Mouse (Mus musculus): ENCODE data around the gene Hspb7. TPM values are rescaled to one million over a fixed set of nuclear protein-coding genes. Genes with fewer than 3 reads are reported as not detected.
A peak's percentile ranks its signal among the peaks of the same experiment; 100 is the strongest.

Gene Hspb7
- polyA plus RNA-seq, 1 experiment from 2014 or later, result 8.0 TPM

- no peaks in the 10 kb centered on the region for H3K36me3 ChIP-seq (ENCODE audit: control insufficient read depth, insufficient read depth)
- no peaks in the 10 kb centered on the region for H3K9me3 ChIP-seq (ENCODE audit: control insufficient read depth)
- H3K9ac ChIP-seq (ENCODE audit: low read depth, low read length), result no peak overlapping the region
- H3K4me1 ChIP-seq (replicated peaks; ENCODE audit: control insufficient read depth, insufficient read depth, low read length), result no peaks in the 10 kb centered on the region
- no peaks in the 10 kb centered on the region for H3K27me3 ChIP-seq (replicated peaks; ENCODE audit: control insufficient read depth, insufficient read depth, low read length)
- no peak overlapping the region for H3K4me2 ChIP-seq (replicated peaks; ENCODE audit: low read depth)
- no peak overlapping the region for H3K4me3 ChIP-seq (ENCODE audit: low read depth, low read length)
- ATAC-seq, result no peak
- 57% methylated on average over 12 of the region's 12 CpGs for WGBS
- TF ChIP-seq CTCF (IDR thresholded peaks at IDR 0.05; ENCODE audit: low read depth), result no peak
- H3K27ac ChIP-seq (ENCODE audit: low read depth, low read length), result no peak overlapping the region
These were observed 18.7 kb downstream of the Hspb7 start for GRCm38 (mm10) chr4:141439083-141439803.

GRCm38 (mm10) chr4:141440877-141441276 is 20.3 kb downstream of the Hspb7 start:
- Histone ChIP-seq H3K9me3 (ENCODE audit: control insufficient read depth) (no peaks in the 10 kb centered on the region), H3K27ac (ENCODE audit: low read depth, low read length) (no peak overlapping the region), H3K4me2 (replicated peaks; ENCODE audit: low read depth) (no peak overlapping the region), H3K27me3 (replicated peaks; ENCODE audit: control insufficient read depth, insufficient read depth, low read length) (no peaks in the 10 kb centered on the region), H3K36me3 (ENCODE audit: control insufficient read depth, insufficient read depth) (no peaks in the 10 kb centered on the region), H3K9ac (ENCODE audit: low read depth, low read length) (no peak overlapping the region), H3K4me1 (replicated peaks; ENCODE audit: control insufficient read depth, insufficient read depth, low read length) (peaks cover 4% of the 10 kb centered on the region; the same call in 1 of the 2 replicates), H3K4me3 (ENCODE audit: low read depth, low read length) (no peak overlapping the region)
- ATAC-seq, result no peak
- TF ChIP-seq CTCF (IDR thresholded peaks at IDR 0.05; ENCODE audit: low read depth), result no peak

- H3K4me2 ChIP-seq (replicated peaks; ENCODE audit: low read depth), result peak overlapping the region; percentile 94
- H3K36me3 ChIP-seq (ENCODE audit: control insufficient read depth, insufficient read depth), result peaks cover 12% of the 10 kb centered on the region
- H3K27ac ChIP-seq (ENCODE audit: low read depth, low read length), result no peak overlapping the region
- peak overlapping the region; percentile 79 for H3K9ac ChIP-seq (ENCODE audit: low read depth, low read length)
- H3K9me3 ChIP-seq (ENCODE audit: control insufficient read depth), result no peaks in the 10 kb centered on the region
- H3K4me1 ChIP-seq (replicated peaks; ENCODE audit: control insufficient read depth, insufficient read depth, low read length), result peaks cover 4% of the 10 kb centered on the region; the same call in 1 of the 2 replicates
- peak overlapping the region; percentile 95 for H3K4me3 ChIP-seq (ENCODE audit: low read depth, low read length)
- 37% methylated on average over 11 of the region's 11 CpGs for WGBS
- TF ChIP-seq CTCF (IDR thresholded peaks at IDR 0.05; ENCODE audit: low read depth), result no peak
- H3K27me3 ChIP-seq (replicated peaks; ENCODE audit: control insufficient read depth, insufficient read depth, low read length), result no peaks in the 10 kb centered on the region
- ATAC-seq, result no peak
These were observed 23.3 kb downstream of the Hspb7 start for GRCm38 (mm10) chr4:141443641-141444429.

GRCm38 (mm10) chr4:141444451-141445327 is 24.1 kb downstream of the Hspb7 start, which contains the start of gene Zbtb17:
Gene Zbtb17, plus strand, starts transcription at chr4:141444654.
- peak; percentile 83 for ATAC-seq
- no peaks in the 10 kb centered on the region for H3K9me3 ChIP-seq (ENCODE audit: control insufficient read depth)
- 0 out of 2 replicates have a peak, but pooled peaks have one; percentile 6 for TF ChIP-seq CTCF (IDR thresholded peaks at IDR 0.05; ENCODE audit: low read depth)
- peak within 1 kb of the TSS; percentile 50; the same call in 1 of the 2 replicates for H3K27ac ChIP-seq (ENCODE audit: low read depth, low read length)
- peaks cover 21% of the 10 kb centered on the region for H3K36me3 ChIP-seq (ENCODE audit: control insufficient read depth, insufficient read depth)
- peak within 1 kb of the TSS; percentile 95 for H3K4me3 ChIP-seq (ENCODE audit: low read depth, low read length)
- H3K9ac ChIP-seq (ENCODE audit: low read depth, low read length), result peak within 1 kb of the TSS; percentile 79
- H3K4me1 ChIP-seq (replicated peaks; ENCODE audit: control insufficient read depth, insufficient read depth, low read length), result peaks cover 4% of the 10 kb centered on the region; the same call in 1 of the 2 replicates
- peak within 1 kb of the TSS; percentile 94 for H3K4me2 ChIP-seq (replicated peaks; ENCODE audit: low read depth)
- WGBS, result under 1% methylated on average over 77 of the region's 102 CpGs
- no peaks in the 10 kb centered on the region for H3K27me3 ChIP-seq (replicated peaks; ENCODE audit: control insufficient read depth, insufficient read depth, low read length)

- Histone ChIP-seq H3K36me3 (ENCODE audit: control insufficient read depth, insufficient read depth) (peaks cover 21% of the 10 kb centered on the region), H3K4me3 (ENCODE audit: low read depth, low read length) (peak overlapping the region; percentile 95), H3K4me2 (replicated peaks; ENCODE audit: low read depth) (peak overlapping the region; percentile 94), H3K27me3 (replicated peaks; ENCODE audit: control insufficient read depth, insufficient read depth, low read length) (no peaks in the 10 kb centered on the region), H3K27ac (ENCODE audit: low read depth, low read length) (no peak overlapping the region), H3K4me1 (replicated peaks; ENCODE audit: control insufficient read depth, insufficient read depth, low read length) (peaks cover 4% of the 10 kb centered on the region; the same call in 1 of the 2 replicates), H3K9ac (ENCODE audit: low read depth, low read length) (peak overlapping the region; percentile 79), H3K9me3 (ENCODE audit: control insufficient read depth) (no peaks in the 10 kb centered on the region)
- TF ChIP-seq CTCF (IDR thresholded peaks at IDR 0.05; ENCODE audit: low read depth), result no peak
- 14% methylated on average over 14 of the region's 14 CpGs for WGBS
- ATAC-seq, result no peak
These were observed 24.7 kb downstream of the Hspb7 start for GRCm38 (mm10) chr4:141445328-141445720.

Data from intestine, postnatal 0 days (tissue).